Mouse (Mus musculus): ENCODE measurements around the gene 2610028H24Rik.

Gene 2610028H24Rik

GRCm38 (mm10) chr10:76488265-76488664, 39.4 kb downstream of the 2610028H24Rik start:
- no peak for DNase-seq (ENCODE audit: low read depth, low spot score)

DNA sequence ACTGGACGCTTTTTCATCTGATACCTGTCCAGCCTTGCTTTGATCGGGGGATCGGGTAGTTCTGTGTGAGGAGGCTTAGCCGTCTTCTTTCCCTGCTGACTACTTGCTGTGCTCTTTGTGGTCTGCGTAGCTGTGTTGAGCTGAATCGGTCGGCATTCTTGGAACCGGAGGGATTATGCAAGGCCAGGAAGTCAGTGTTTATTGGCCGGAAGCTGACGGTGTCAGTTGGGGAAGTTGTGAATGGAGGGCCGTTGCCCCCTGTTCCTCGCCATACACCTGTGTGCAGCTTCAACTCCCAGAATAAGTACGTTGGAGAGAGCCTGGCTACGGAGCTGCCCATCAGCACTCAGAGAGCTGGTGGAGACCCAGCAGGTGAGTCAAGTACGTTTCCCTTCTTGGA, 40.3 kb downstream of the 2610028H24Rik start:
- no peak for DNase-seq (ENCODE audit: low read depth, low spot score)

DNA sequence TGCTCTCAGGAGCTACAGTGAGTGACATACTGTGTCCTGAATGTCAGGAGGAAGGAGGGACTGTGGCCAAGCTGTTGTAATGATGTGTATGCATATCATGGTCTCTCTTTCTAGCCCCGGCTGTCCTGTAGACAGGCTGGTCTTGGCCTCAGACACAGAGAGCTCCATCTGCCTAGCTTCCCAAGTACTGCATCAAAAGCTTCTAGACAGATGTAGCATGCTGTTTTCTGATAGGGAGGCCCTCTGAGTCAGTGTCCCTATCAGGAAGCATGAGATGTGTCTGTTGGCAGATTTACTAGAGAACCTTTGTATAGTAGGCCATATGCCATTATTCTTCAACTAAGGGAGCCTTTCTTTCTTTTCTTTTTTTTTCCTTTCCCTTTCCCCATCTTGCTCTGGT, 44.6 kb downstream of the 2610028H24Rik start:
- DNase-seq (ENCODE audit: low read depth, low spot score) = no peak

- no peak for DNase-seq (ENCODE audit: low read depth, low spot score)
These were observed 46.6 kb downstream of the 2610028H24Rik start for GRCm38 (mm10) chr10:76495501-76495900.

- DNase-seq (ENCODE audit: low read depth, low spot score) = no peak
These were observed 47.5 kb downstream of the 2610028H24Rik start for GRCm38 (mm10) chr10:76496366-76496765.

DNA sequence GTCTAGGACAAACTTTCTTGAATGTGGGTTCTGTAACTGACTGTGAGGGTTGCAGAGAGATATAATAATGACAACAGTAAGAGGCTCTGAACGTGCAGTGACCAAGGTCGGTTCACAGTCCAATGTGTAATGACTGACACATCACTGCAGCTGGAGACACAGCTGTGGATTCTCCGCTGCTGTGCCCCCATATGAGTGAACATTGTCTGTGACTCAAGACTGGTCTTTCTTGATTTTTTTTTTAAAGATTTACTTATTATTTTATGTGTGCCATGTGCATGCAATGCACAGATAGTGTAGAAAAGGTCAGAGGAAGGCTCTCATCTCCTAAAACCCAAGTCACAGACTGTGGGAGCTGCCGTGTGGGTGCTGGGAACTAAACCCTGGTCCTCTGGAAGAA, 48.6 kb downstream of the 2610028H24Rik start:
- no peak for DNase-seq (ENCODE audit: low read depth, low spot score)

DNA sequence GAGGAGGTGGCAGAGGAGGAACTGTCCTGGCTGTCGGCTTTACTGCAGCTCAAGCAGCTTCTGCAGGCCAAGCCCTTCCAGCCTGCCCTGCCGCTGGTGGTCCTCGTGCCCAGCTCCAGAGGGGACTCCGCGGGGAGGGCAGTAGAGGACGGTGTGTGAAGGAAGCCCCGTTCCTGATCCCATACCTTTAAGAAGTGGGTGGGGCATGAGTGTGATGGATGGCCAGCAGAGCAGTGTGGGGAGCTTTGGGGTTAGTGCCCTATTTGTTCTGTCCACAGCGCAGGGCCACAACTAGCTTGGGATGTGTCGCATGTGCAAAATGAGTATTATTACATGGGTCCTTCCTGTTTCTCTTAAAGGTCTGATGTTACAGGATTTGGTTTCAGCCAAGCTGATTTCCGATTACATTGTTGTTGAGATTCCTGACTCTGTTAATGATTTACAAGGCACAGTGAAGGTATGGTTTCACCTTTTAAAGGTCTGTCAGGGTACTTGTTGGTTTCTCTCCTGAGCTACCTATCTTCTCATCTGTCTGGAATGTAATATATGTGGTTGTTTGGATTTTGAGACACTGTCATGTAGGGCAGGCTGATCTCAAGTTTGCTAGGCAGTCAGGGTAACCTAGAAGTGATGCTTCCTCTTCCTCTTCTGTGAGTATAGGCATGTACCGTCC, 55.5 kb downstream of the 2610028H24Rik start:
- no peak for DNase-seq (ENCODE audit: low read depth, low spot score)

DNA sequence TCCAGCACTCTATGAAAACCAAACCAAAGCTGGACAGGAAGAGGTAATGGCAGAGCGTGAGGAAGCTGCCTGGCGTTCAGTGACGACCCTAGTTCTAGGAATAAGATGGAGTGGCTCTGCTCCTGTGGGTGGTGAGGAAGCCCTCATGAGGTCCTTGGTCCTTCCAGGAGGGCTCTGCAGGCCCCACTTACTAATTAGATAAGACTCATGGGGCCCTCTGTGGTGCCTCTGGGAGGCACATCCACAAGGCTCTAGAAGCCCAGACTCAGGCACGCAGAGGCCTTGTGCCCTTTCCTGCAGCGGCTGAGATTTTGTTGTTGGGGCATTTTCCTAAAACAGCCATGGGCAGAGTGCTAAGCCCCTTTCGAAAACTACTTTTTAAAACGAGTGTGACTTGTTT, 57.0 kb downstream of the 2610028H24Rik start:
- DNase-seq (ENCODE audit: low read depth, low spot score) = no peak
